41 mouse cellular contexts compared by ENCODE assay signal in the genomic region with DNA sequence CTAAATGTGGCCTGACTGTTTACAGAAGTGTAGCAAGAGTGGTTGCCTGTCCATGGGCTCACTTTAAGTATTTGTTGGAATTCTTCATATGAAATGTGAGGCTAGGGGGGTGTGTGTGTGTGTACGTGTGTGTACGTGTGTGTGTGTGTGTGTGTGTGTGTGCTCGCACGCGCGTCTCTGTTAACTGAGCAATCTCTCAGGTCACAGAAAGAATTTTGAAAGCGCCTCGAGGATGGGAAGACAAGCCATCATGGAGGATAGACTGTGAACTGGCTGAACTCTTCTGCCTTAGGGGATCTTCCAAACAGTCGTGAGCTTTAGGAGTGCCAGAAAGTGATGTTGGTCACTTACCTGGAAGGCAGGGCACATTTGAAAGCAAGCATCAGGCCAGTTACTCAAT. TPM values are rescaled to one million over a fixed set of nuclear protein-coding genes. Genes with fewer than 3 reads are reported as not detected.
"Had no signal": no experiment of that assay in that cellular context is flagged by ENCODE, and none has a peak within 500 bp of the region (broad histone marks: within the 10 kb centered on the region; RNA-seq: fewer than 3 reads in every experiment).

No protein-coding gene starts in this region.

- H3K27ac ChIP-seq: hindbrain, embryonic 13.5 days; hindbrain, embryonic 15.5 days; hindbrain, postnatal 0 days; limb, embryonic 13.5 days; limb, embryonic 15.5 days; liver, embryonic 12.5 days; liver, embryonic 14.5 days had no signal

- H3K4me2 ChIP-seq: heart, embryonic 12.5 days; hindbrain, embryonic 13.5 days; hindbrain, embryonic 15.5 days; limb, embryonic 13.5 days; limb, embryonic 15.5 days; liver, embryonic 12.5 days had no signal

- H3K27me3 ChIP-seq: heart, embryonic 12.5 days; hindbrain, embryonic 13.5 days; hindbrain, embryonic 15.5 days; limb, embryonic 13.5 days; limb, embryonic 15.5 days; liver, embryonic 12.5 days had no signal

- H3K9me3 ChIP-seq: heart, embryonic 12.5 days; hindbrain, embryonic 13.5 days; hindbrain, embryonic 15.5 days; limb, embryonic 13.5 days; limb, embryonic 15.5 days; liver, embryonic 12.5 days had no signal

- H3K4me3 ChIP-seq: heart, embryonic 12.5 days; hindbrain, embryonic 13.5 days; hindbrain, embryonic 15.5 days; limb, embryonic 13.5 days; limb, embryonic 15.5 days; liver, embryonic 12.5 days had no signal

- H3K36me3 ChIP-seq: liver, embryonic 12.5 days had no signal

- DNase-seq: forebrain, postnatal 0 days; gastrocnemius, postnatal 14 days; gastrocnemius, postnatal 36 days; heart, adult 18-20 months; heart, postnatal 10 days; kidney, adult 2 months; kidney, postnatal 10 days; kidney, postnatal 25 days; layer of hippocampus, adult 9-11 months; layer of hippocampus, postnatal 36 days; left cerebral cortex, postnatal 4 days had no signal

- H3K9ac ChIP-seq: forebrain, postnatal 0 days; heart, embryonic 12.5 days; hindbrain, embryonic 13.5 days; hindbrain, embryonic 15.5 days; limb, embryonic 13.5 days; limb, embryonic 15.5 days; liver, embryonic 12.5 days; liver, embryonic 14.5 days had no signal

- ATAC-seq: forebrain, postnatal 0 days; hindbrain, postnatal 0 days; intestine, embryonic 16.5 days; liver, embryonic 12.5 days had no signal

RNA-seq across cellular contexts. Expression of a gene that starts 2.8 kb away (rescaled TPM):
- total RNA-seq: forebrain, postnatal 0 days; gastrocnemius, adult 18-20 months; gastrocnemius, adult 8-10 months; gastrocnemius, postnatal 14 days; gastrocnemius, postnatal 36 days; heart, adult 18-20 months; heart, postnatal 10 days; heart, postnatal 25 days; hematopoietic stem cell, adult 5-6 weeks; hindbrain, postnatal 0 days; layer of hippocampus, adult 18-20 months; layer of hippocampus, adult 8-10 months; layer of hippocampus, postnatal 14 days; layer of hippocampus, postnatal 36 days; left cerebral cortex, adult 18-20 months; left cerebral cortex, adult 8-10 months; left cerebral cortex, postnatal 10 days; left cerebral cortex, postnatal 25 days; left cerebral cortex, postnatal 4 days; liver, adult 2 months had no signal
- polyA plus RNA-seq: forebrain, postnatal 0 days; gonadal fat pad, adult 2 months; heart, embryonic 12.5 days; heart, embryonic 14.5 days; heart, embryonic 16.5 days; hindbrain, embryonic 11.5 days; hindbrain, embryonic 13.5 days; hindbrain, embryonic 15.5 days; hindbrain, postnatal 0 days; intestine, embryonic 14.5 days; intestine, embryonic 16.5 days; kidney, adult 2 months; kidney, embryonic 14.5 days; kidney, embryonic 16.5 days; large intestine, adult 2 months; limb, embryonic 11.5 days; limb, embryonic 13.5 days; limb, embryonic 15.5 days; liver, adult 2 months; liver, embryonic 12.5 days; liver, embryonic 14.5 days had no signal

RNA-seq across cellular contexts. Expression of a gene that starts 39.1 kb away (rescaled TPM):
- total RNA-seq: gastrocnemius, adult 18-20 months; gastrocnemius, adult 8-10 months; gastrocnemius, postnatal 14 days; gastrocnemius, postnatal 36 days; heart, adult 18-20 months; heart, postnatal 25 days; hematopoietic stem cell, adult 5-6 weeks; liver, adult 2 months had no signal
- polyA plus RNA-seq: gonadal fat pad, adult 2 months; heart, embryonic 14.5 days; intestine, embryonic 14.5 days; intestine, embryonic 16.5 days; kidney, adult 2 months; kidney, embryonic 16.5 days; large intestine, adult 2 months; liver, adult 2 months; liver, embryonic 14.5 days had no signal
